Mouse (Mus musculus): ENCODE measurements around the gene Cct2. TPM values are rescaled to one million over a fixed set of nuclear protein-coding genes. Genes with fewer than 3 reads are reported as not detected.
A peak's percentile ranks its signal among the peaks of the same experiment; 100 is the strongest.
"Not testable (repeated sequence)": the region's sequence is repeated elsewhere in the genome, so short reads cannot be mapped to it uniquely, and the experiment has no call there.

The Cct2 gene
- polyA plus RNA-seq, 1 experiment: 138 TPM

- Histone ChIP-seq H3K4me3 (ENCODE audit: insufficient read depth, low read length) (no peak overlapping the region), H3K27ac (ENCODE audit: insufficient read depth, low read length) (no peak overlapping the region), H3K4me1 (ENCODE audit: control insufficient read depth, insufficient read depth, low read length) (no peaks in the 10 kb centered on the region)
- TF ChIP-seq POLR2A (IDR thresholded peaks at IDR 0.05; ENCODE audit: extremely low read depth, insufficient read depth, low read length) (no peak), CTCF (IDR thresholded peaks at IDR 0.05; ENCODE audit: extremely low read depth, insufficient read depth, low read length) (peak; percentile 28)
Measured at GRCm38 (mm10) chr10:117040355-117040754, 23.3 kb downstream of the Cct2 start.

DNA sequence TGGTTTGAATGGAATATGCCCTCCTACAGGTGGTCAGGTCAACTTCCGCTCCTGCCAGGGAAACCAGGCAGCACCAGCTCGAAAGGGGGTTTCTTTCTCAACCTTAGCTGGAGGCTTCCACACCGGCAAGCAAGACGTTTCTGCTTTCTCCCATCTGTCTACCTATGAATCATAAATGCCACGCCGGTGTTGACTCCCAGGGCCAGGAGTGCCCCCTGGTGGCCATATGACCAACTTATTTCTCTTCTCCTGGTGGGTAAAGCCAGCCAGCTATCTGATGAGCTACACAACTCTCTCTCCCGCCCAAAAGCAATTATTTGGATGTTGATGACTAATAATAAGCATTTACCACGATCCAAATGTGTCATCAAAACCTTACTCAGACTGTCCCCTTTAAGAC is 29.8 kb downstream of the Cct2 start:
- H3K4me3 ChIP-seq (ENCODE audit: insufficient read depth, low read length): no peak overlapping the region
- no peak for TF ChIP-seq POLR2A (IDR thresholded peaks at IDR 0.05; ENCODE audit: extremely low read depth, insufficient read depth, low read length)
- TF ChIP-seq CTCF (IDR thresholded peaks at IDR 0.05; ENCODE audit: extremely low read depth, insufficient read depth, low read length): peak; percentile 71
- no peak overlapping the region for H3K27ac ChIP-seq (ENCODE audit: insufficient read depth, low read length)
- H3K4me1 ChIP-seq (ENCODE audit: control insufficient read depth, insufficient read depth, low read length): no peaks in the 10 kb centered on the region

- no peaks in the 10 kb centered on the region for H3K4me1 ChIP-seq (ENCODE audit: control insufficient read depth, insufficient read depth, low read length)
- TF ChIP-seq POLR2A (IDR thresholded peaks at IDR 0.05; ENCODE audit: extremely low read depth, insufficient read depth, low read length) (no peak), CTCF (IDR thresholded peaks at IDR 0.05; ENCODE audit: extremely low read depth, insufficient read depth, low read length) (no peak)
- H3K27ac ChIP-seq (ENCODE audit: insufficient read depth, low read length): no peak overlapping the region
- H3K4me3 ChIP-seq (ENCODE audit: insufficient read depth, low read length): no peak overlapping the region
Measured at GRCm38 (mm10) chr10:117031160-117031559, 32.5 kb downstream of the Cct2 start.

- Histone ChIP-seq H3K4me3 (ENCODE audit: insufficient read depth, low read length) (no peak overlapping the region), H3K4me1 (ENCODE audit: control insufficient read depth, insufficient read depth, low read length) (no peaks in the 10 kb centered on the region), H3K27ac (ENCODE audit: insufficient read depth, low read length) (no peak overlapping the region)
- no peak for TF ChIP-seq POLR2A (IDR thresholded peaks at IDR 0.05; ENCODE audit: extremely low read depth, insufficient read depth, low read length)
- TF ChIP-seq CTCF (IDR thresholded peaks at IDR 0.05; ENCODE audit: extremely low read depth, insufficient read depth, low read length): no peak
Measured at GRCm38 (mm10) chr10:117026176-117026575, 37.4 kb downstream of the Cct2 start.

DNA sequence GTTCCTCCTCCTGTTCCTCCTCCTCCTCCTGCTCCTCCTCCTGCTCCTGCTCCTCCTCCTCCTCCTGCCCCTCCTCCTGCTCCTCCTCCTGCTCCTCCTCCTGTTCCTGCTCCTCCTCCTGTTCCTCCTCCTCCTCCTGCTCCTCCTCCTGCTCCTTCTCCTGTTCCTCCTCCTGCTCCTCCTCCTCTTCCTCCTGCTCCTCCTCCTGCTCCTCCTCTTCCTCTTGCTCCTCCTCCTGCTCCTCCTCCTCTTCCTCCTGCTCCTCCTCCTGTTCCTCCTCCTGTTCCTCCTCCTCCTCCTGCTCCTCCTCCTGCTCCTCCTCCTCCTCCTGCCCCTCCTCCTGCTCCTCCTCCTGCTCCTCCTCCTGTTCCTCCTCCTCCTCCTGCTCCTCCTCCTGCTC is 37.8 kb downstream of the Cct2 start:
- H3K4me1 ChIP-seq (ENCODE audit: control insufficient read depth, insufficient read depth, low read length); H3K27ac ChIP-seq (ENCODE audit: insufficient read depth, low read length); H3K4me3 ChIP-seq (ENCODE audit: insufficient read depth, low read length): not testable (repeated sequence)

- no peaks in the 10 kb centered on the region for H3K4me1 ChIP-seq (ENCODE audit: control insufficient read depth, insufficient read depth, low read length)
- H3K27ac ChIP-seq (ENCODE audit: insufficient read depth, low read length): no peak overlapping the region
- TF ChIP-seq POLR2A (IDR thresholded peaks at IDR 0.05; ENCODE audit: extremely low read depth, insufficient read depth, low read length) (no peak), CTCF (IDR thresholded peaks at IDR 0.05; ENCODE audit: extremely low read depth, insufficient read depth, low read length) (no peak)
- no peak overlapping the region for H3K4me3 ChIP-seq (ENCODE audit: insufficient read depth, low read length)
Measured at GRCm38 (mm10) chr10:117023693-117024092, 39.9 kb downstream of the Cct2 start.

GRCm38 (mm10) chr10:117021020-117021754 is 42.4 kb downstream of the Cct2 start:
- Histone ChIP-seq H3K4me3 (ENCODE audit: insufficient read depth, low read length) (no peak overlapping the region), H3K27ac (ENCODE audit: insufficient read depth, low read length) (no peak overlapping the region), H3K4me1 (ENCODE audit: control insufficient read depth, insufficient read depth, low read length) (no peaks in the 10 kb centered on the region)
- no peak for TF ChIP-seq CTCF (IDR thresholded peaks at IDR 0.05; ENCODE audit: extremely low read depth, insufficient read depth, low read length)
- no peak for TF ChIP-seq POLR2A (IDR thresholded peaks at IDR 0.05; ENCODE audit: extremely low read depth, insufficient read depth, low read length)

GRCm38 (mm10) chr10:117018281-117018840 is 45.3 kb downstream of the Cct2 start:
- TF ChIP-seq CTCF (IDR thresholded peaks at IDR 0.05; ENCODE audit: extremely low read depth, insufficient read depth, low read length) (no peak), POLR2A (IDR thresholded peaks at IDR 0.05; ENCODE audit: extremely low read depth, insufficient read depth, low read length) (no peak)
- H3K4me1 ChIP-seq (ENCODE audit: control insufficient read depth, insufficient read depth, low read length): peaks cover 5% of the 10 kb centered on the region; the same call in 1 of the 2 replicates
- H3K27ac ChIP-seq (ENCODE audit: insufficient read depth, low read length): no peak overlapping the region
- no peak overlapping the region for H3K4me3 ChIP-seq (ENCODE audit: insufficient read depth, low read length)

DNA sequence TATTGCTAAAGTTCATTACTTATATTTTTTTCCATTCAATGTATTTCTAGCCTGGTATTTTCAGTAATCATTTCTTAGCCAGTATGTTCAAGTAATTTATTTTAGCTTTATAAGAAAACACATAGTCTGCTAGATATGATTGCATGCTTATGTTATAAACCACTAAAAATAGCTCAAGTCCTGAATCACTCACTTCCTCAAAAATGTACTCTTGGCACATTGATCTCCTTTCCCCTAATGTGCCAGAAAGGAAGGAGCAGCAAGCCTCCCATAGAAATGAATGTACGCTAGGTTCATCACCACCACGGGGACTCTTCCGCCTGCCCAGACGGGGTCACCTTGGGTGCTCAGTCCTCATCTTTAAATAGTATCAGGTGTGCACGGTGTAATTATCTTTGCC is 49.0 kb downstream of the Cct2 start:
- Histone ChIP-seq H3K4me1 (ENCODE audit: control insufficient read depth, insufficient read depth, low read length) (peaks cover 7% of the 10 kb centered on the region; the same call in 1 of the 2 replicates), H3K4me3 (ENCODE audit: insufficient read depth, low read length) (no peak overlapping the region), H3K27ac (ENCODE audit: insufficient read depth, low read length) (no peak overlapping the region)
- TF ChIP-seq POLR2A (IDR thresholded peaks at IDR 0.05; ENCODE audit: extremely low read depth, insufficient read depth, low read length): no peak
- no peak for TF ChIP-seq CTCF (IDR thresholded peaks at IDR 0.05; ENCODE audit: extremely low read depth, insufficient read depth, low read length)

DNA sequence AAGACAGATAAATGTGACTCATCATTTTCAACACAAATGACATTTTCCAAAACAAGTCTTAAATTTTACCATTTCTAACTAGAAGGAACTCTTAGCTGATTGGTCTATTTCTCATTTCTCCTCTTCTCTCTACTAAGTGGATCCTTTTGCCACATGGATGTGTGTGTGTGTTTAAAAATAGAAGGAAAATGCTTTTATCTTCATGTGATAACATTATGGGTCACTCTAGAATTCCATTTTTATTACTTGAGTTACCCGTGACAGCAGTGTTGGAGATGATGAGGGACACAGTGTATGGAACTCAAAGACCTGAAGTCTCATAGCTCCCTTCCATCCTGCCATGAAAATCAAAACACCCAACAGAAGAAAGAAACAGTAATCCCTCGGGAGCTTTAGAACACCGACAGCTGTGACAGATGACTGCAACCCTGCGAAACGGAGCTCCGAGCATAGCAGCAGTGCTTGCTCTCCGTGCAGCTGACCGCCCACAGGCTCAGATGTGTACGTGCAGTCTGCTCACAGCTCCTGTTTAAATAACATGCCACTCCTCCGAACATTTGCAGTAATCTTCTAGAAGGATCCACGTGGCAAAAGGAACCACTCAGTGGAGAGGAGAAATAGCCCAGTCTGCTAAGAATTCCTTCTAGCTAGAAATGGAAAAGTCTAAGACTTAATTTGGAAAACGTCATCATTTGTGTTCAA is 49.8 kb downstream of the Cct2 start:
- H3K4me1 ChIP-seq (ENCODE audit: control insufficient read depth, insufficient read depth, low read length): peaks cover 7% of the 10 kb centered on the region; the same call in 1 of the 2 replicates
- H3K27ac ChIP-seq (ENCODE audit: insufficient read depth, low read length): no peak overlapping the region
- peak; percentile 63; the same call in 1 of the 2 replicates for TF ChIP-seq POLR2A (IDR thresholded peaks at IDR 0.05; ENCODE audit: extremely low read depth, insufficient read depth, low read length)
- TF ChIP-seq CTCF (IDR thresholded peaks at IDR 0.05; ENCODE audit: extremely low read depth, insufficient read depth, low read length): no peak
- H3K4me3 ChIP-seq (ENCODE audit: insufficient read depth, low read length): no peak overlapping the region

All from cortical plate, adult 2 months (tissue).